Mouse (Mus musculus): ENCODE measurements around the gene Lysmd1. TPM values are rescaled to one million over a fixed set of nuclear protein-coding genes. Genes with fewer than 3 reads are reported as not detected.

The Lysmd1 gene
- polyA plus RNA-seq, 1 experiment from 2014 or later, result 52.1 TPM

DNA sequence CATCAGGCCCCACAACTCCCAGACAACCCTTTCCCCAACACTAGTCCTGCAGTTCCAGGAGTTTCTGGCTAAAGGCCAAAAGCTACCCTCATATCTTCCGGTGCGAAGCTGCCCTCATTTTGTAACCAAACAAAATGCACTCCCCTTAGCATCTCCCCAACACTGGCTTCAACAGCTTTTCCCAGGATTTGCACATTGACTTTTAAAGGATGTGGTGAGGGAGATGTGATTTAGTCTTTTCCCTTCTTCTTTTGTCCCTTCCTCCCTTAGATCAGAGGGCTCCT, 28.4 kb downstream of the Lysmd1 start:
- peaks cover 17% of the 10 kb centered on the region for H3K36me3 ChIP-seq (replicated peaks)
- ATAC-seq (replicated peaks), result no peak
- peak overlapping the region; percentile 71 for H3K4me3 ChIP-seq
- peak overlapping the region; percentile 81 for H3K27ac ChIP-seq
- peak overlapping the region; percentile 81 for H3K4me2 ChIP-seq
- no peaks in the 10 kb centered on the region for H3K27me3 ChIP-seq (replicated peaks)
- 12% methylated on average over 2 of the region's 2 CpGs for WGBS
- H3K9ac ChIP-seq, result peak overlapping the region; percentile 64
- H3K4me1 ChIP-seq, result peaks cover 38% of the 10 kb centered on the region
- H3K9me3 ChIP-seq, result no peaks in the 10 kb centered on the region

DNA sequence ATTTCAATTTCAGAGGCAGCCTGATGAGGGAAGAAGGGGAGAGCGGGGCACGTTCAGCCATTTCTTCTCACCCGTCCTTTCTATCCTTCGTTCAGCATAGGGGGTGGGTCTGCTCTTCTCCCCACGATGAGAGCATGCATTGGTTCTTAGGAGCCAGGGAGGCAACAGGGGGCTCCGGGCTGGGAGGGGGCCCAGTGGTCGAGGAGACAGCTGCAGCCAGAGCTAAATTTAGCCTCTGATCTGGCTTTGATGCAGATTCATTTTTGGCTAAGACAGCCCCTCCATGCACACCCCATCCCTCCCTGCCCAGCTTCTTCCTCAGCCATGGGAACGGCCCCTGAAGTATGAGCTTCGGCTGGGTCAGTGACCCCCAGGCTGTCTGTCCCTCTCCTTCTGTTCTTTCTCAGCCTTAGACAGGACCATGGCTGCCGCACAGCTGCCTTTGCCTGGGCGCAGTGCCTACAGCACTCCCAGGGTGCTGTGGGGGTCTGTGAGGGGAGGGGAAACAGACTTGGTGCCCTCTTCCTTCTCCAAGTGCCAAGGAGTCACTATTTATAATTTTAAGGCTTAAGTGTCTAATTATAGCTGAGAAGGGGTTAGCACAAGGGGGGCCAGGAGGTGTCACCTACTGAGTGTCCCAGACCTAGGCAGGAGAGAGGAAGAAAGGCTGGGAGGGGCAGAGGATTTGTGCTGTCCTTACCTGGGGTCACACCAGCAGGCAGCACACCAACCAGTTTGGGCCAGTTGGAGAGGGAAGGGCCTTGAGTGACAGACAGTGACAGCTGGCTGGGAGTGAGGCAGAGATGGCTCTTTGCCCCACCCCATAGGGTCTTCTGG, 29.7 kb downstream of the Lysmd1 start:
- Histone ChIP-seq H3K27ac (peak overlapping the region; percentile 32), H3K9ac (peak overlapping the region; percentile 64), H3K4me1 (peaks cover 38% of the 10 kb centered on the region), H3K27me3 (replicated peaks) (peaks cover 3% of the 10 kb centered on the region; the same call in 1 of the 2 replicates), H3K36me3 (replicated peaks) (peaks cover 28% of the 10 kb centered on the region), H3K4me2 (peak overlapping the region; percentile 81), H3K9me3 (no peaks in the 10 kb centered on the region), H3K4me3 (peak overlapping the region; percentile 71)
- 52% methylated on average over 11 of the region's 11 CpGs for WGBS
- no peak for ATAC-seq (replicated peaks)

DNA sequence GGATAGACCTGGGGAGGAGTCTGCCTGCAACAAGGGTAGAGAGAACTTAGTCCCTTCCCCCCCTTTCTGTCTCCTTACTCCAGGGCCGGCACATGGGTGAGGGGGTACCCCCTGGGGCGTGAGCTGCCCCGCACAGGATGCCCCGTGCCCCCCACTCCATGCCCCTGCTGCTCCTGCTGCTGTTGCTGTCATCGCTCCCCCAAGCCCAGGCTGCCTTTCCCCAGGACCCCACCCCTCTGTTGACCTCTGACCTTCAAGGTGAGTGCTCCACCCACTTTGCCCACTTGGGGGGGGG, 30.3 kb downstream of the Lysmd1 start:
- ATAC-seq (replicated peaks), result no peak
- no peak overlapping the region for H3K9ac ChIP-seq

DNA sequence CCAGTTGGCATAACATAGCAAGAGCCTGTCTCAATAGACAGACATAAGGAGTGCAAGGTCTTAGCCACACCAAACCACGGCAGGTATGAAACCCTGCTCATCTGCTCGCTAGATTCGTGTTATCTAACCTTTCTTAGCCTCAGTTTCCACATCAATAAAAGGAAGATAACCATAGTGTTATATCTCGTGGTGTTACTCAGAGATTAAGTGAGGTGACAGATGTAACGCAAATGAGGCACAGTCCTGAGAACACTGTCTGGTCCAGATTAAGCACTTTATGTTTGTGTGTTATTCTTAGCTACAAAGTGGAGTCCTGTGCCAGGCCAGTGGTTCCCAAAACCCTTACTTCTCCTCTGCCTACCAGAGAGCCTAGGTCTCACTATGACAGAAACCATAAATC, 31.0 kb downstream of the Lysmd1 start:
- WGBS, result 86% methylated on average over 5 of the region's 5 CpGs
- no peak overlapping the region for H3K9ac ChIP-seq
- H3K27me3 ChIP-seq (replicated peaks), result peaks cover 14% of the 10 kb centered on the region
- peaks cover 40% of the 10 kb centered on the region for H3K36me3 ChIP-seq (replicated peaks)
- H3K4me1 ChIP-seq, result peaks cover 31% of the 10 kb centered on the region
- no peak overlapping the region for H3K4me3 ChIP-seq
- no peak overlapping the region for H3K4me2 ChIP-seq
- H3K9me3 ChIP-seq, result no peaks in the 10 kb centered on the region
- no peak for ATAC-seq (replicated peaks)
- no peak overlapping the region for H3K27ac ChIP-seq

More for the DNA sequence above, 30.3 kb downstream of the Lysmd1 start:
- Histone ChIP-seq H3K4me2 (peak overlapping the region; percentile 81; the same call in 1 of the 2 replicates), H3K27ac (no peak overlapping the region), H3K27me3 (replicated peaks) (peaks cover 8% of the 10 kb centered on the region), H3K36me3 (replicated peaks) (peaks cover 33% of the 10 kb centered on the region), H3K4me1 (peaks cover 38% of the 10 kb centered on the region), H3K4me3 (no peak overlapping the region), H3K9me3 (no peaks in the 10 kb centered on the region)
- 88% methylated on average over 3 of the region's 5 CpGs for WGBS

DNA sequence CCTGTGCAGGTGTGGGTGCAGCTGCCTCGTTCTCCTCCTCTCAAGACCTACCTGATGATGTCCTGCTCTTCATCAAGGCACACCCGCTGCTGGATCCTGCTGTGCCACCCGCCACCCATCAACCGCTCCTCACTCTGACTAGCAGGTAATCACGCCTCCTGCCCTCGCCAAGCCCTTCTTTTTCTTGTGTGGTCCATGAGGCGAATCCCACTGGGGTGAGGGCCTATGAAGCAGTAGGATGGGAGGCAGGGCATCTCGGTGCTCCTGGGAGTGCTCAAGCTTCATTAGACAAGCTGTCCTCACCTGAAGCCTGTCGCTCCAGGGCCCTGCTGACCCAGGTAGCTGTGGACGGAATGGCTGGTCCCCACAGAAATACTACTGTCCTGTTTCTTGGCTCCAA, 36.1 kb downstream of the Lysmd1 start:
- Histone ChIP-seq H3K4me1 (peaks cover 10% of the 10 kb centered on the region), H3K4me3 (no peak overlapping the region), H3K9me3 (no peaks in the 10 kb centered on the region), H3K36me3 (replicated peaks) (peaks cover 66% of the 10 kb centered on the region), H3K4me2 (no peak overlapping the region), H3K9ac (no peak overlapping the region), H3K27ac (no peak overlapping the region), H3K27me3 (replicated peaks) (peaks cover 34% of the 10 kb centered on the region)
- no peak for ATAC-seq (replicated peaks)
- 94% methylated on average over 10 of the region's 10 CpGs for WGBS

DNA sequence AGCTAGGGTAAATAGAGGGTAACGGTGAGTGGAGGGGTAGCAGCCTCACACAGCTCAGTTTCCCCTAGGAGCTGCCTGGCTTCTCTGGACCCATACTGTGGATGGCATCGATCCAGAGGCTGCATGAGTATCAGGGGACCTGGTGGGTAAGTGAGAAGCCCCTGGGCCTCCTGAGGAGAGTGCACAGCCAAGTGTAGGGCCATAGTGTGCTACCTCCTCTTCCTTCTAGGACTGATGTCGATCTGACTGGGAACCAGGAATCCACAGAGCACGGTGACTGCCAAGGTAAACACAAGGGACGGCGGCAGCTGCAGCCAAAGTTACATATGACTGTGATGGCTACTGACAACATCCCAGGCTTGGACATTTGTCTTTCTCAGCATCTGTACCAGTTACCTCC, 37.2 kb downstream of the Lysmd1 start:
- ATAC-seq (replicated peaks), result no peak
- Histone ChIP-seq H3K4me3 (no peak overlapping the region), H3K4me1 (peaks cover 10% of the 10 kb centered on the region), H3K36me3 (replicated peaks) (peaks cover 57% of the 10 kb centered on the region), H3K9ac (no peak overlapping the region), H3K27me3 (replicated peaks) (peaks cover 34% of the 10 kb centered on the region), H3K9me3 (no peaks in the 10 kb centered on the region), H3K4me2 (no peak overlapping the region), H3K27ac (no peak overlapping the region)
- 87% methylated on average over 6 of the region's 6 CpGs for WGBS

DNA sequence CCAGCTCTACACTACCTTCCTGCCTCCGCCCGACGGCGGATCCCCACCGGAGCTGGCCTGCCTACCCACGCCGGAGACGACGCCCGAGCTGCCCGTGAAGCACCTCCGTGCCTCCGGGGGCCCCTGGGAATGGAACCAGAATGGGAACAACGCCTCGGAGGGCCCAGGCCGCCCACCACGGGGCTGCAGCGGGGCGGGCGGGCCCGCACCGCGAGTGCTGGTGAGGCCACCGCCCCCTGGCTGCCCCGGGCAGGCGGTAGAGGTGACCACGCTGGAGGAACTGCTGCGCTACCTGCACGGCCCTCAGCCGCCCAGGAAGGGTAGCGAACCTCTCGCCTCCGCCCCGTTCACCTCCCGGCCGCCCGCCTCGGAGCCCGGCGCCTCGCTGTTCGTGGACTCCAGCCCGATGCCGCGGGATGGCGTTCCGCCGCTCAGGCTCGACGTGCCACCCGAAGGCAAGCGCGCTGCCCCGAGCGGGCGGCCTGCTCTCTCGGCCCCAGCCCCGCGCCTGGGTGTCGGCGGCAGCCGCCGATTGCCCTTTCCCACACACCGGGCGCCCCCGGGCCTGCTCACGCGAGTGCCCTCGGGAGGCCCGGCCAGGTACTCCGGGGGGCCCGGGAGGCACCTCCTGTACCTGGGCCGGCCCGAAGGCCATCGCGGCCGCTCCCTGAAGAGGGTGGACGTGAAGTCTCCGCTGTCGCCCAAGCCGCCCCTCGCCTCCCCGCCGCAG, 38.8 kb downstream of the Lysmd1 start:
- peaks cover 10% of the 10 kb centered on the region for H3K4me1 ChIP-seq
- peaks cover 34% of the 10 kb centered on the region for H3K27me3 ChIP-seq (replicated peaks)
- H3K9me3 ChIP-seq, result no peaks in the 10 kb centered on the region
- H3K9ac ChIP-seq, result no peak overlapping the region
- no peak for ATAC-seq (replicated peaks)
- peaks cover 47% of the 10 kb centered on the region for H3K36me3 ChIP-seq (replicated peaks)
- 20% methylated on average over 68 of the region's 84 CpGs for WGBS
- no peak overlapping the region for H3K4me2 ChIP-seq
- no peak overlapping the region for H3K27ac ChIP-seq
- H3K4me3 ChIP-seq, result no peak overlapping the region

DNA sequence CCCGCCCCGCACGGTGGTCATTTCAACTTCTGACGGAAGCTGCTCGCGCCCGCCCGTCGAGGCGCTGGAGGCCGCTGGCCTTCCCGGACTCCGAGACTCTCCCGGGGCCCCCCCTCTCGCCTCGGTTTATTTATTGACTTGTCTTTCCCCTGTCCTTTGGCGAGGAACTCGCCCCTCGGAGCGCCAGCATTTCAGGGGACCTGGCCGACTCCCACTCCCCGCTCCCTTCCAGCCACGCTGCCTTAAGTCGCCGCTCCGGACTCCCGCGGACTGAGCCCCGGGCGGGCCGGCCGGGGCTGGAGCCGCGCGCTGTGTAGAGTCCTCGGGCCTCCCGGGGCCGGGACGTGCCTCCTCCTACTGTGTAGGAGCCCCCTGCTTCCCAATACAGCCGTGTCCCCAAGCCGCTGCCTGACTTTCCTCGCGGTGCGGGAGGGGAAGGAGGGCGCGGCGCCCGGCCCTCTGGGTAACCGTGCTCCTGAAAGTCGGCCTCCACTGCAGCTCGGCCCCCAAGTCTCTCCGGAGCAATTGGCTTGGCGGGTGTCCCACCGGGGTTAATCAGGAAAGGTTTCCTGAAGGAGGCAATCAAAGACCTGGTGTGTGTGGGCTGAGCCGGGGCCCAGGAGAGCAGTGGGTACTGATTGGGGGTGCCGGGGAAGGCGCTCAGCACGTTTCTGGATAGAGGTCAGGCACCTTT, 39.5 kb downstream of the Lysmd1 start:
- no peak overlapping the region for H3K9ac ChIP-seq
- WGBS, result 8% methylated on average over 58 of the region's 58 CpGs

DNA sequence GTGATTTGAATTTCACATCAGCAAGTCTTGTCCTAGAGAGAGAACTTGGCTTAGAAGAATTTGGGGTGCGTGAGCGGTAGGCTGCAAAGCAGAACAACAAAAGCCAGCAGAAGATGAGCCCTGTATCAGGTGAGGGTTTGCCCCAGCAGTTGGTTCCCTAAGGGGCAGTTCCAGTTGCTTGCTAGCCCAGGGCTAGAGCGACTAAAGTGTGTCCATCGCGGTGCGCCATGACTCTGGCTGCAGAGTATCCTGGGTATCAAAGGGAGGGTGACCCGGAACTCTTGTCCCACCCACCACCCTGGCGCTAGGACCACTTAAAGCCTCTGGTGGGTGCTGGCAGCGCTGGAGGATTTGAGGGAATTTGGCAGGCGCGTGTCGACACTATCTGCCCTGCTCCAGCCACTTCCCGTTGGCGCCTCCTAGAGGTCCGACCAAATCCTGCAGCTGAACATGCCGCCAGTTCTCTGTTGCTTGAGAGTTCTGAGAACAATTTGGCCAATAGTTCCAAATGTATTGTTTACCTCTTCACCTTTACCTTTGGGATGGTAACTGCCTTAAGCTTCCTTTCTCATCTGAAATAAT, 40.2 kb downstream of the Lysmd1 start:
- Histone ChIP-seq H3K4me1 (peaks cover 10% of the 10 kb centered on the region), H3K9me3 (no peaks in the 10 kb centered on the region), H3K27me3 (replicated peaks) (peaks cover 27% of the 10 kb centered on the region), H3K9ac (no peak overlapping the region), H3K27ac (no peak overlapping the region), H3K36me3 (replicated peaks) (peaks cover 35% of the 10 kb centered on the region), H3K4me3 (no peak overlapping the region), H3K4me2 (peak overlapping the region; percentile 21; the same call in 1 of the 2 replicates)
- WGBS, result 9% methylated on average over 16 of the region's 16 CpGs
- ATAC-seq (replicated peaks), result peak; percentile 37

More for the DNA sequence above, 39.5 kb downstream of the Lysmd1 start:
- Histone ChIP-seq H3K4me3 (peak overlapping the region; percentile 6; the same call in 1 of the 2 replicates), H3K9me3 (no peaks in the 10 kb centered on the region), H3K27me3 (replicated peaks) (peaks cover 34% of the 10 kb centered on the region), H3K4me1 (peaks cover 10% of the 10 kb centered on the region), H3K4me2 (peak overlapping the region; percentile 24), H3K36me3 (replicated peaks) (peaks cover 42% of the 10 kb centered on the region), H3K27ac (0 out of 2 replicates have a peak overlapping the region, but pooled peaks have one; percentile 1)
- ATAC-seq (replicated peaks), result peak; percentile 46

DNA sequence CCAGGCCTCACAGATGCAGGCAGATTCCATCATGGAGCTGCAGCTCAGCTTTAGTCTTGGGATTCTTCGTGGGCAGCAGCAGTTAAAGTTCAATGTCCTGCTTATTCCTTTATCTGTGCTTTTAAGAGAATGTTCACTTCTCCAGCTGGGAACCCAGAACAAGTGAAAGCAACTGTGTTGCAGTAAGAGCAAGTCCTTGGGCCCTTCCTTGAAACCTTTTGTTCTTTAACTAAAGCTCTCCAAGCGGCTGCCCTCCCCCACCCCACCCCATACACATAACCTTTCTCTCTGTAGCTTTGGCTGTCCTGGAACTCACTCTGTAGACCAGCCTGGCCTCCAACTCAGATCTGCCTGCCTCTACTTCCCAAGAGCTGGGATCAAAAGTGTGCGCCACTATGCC, 42.6 kb downstream of the Lysmd1 start:
- H3K9me3 ChIP-seq, result no peaks in the 10 kb centered on the region
- peaks cover 11% of the 10 kb centered on the region; the same call in 1 of the 2 replicates for H3K36me3 ChIP-seq (replicated peaks)
- H3K27ac ChIP-seq, result no peak overlapping the region
- 0 out of 2 replicates have a peak, but pooled peaks cover 4% of the 10 kb centered on the region for H3K27me3 ChIP-seq (replicated peaks)
- H3K9ac ChIP-seq, result no peak overlapping the region
- no peak overlapping the region for H3K4me2 ChIP-seq
- no peak for ATAC-seq (replicated peaks)
- 63% methylated on average over 3 of the region's 3 CpGs for WGBS
- peaks cover 10% of the 10 kb centered on the region for H3K4me1 ChIP-seq
- no peak overlapping the region for H3K4me3 ChIP-seq

DNA sequence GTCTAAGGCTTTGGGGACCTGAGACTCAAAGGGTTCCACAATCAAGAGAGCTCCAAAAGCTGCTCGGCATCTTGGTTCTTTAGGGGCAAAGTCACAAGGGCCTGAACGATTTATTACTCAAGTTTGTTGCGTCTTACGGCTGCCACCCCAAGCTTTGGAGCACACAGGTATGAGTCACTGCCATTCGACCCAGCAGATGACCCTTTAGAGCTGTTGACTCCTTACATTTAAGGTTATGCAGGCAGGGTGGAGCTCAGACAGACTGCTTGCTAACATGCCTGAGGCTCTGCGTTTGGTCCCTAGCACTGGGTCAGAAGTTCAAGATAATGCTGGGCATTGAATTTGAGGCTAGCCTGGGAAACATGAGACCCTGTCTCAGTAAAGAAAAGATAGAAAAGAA, 43.7 kb downstream of the Lysmd1 start:
- ATAC-seq (replicated peaks), result no peak
- Histone ChIP-seq H3K4me3 (no peak overlapping the region), H3K9me3 (no peaks in the 10 kb centered on the region), H3K27me3 (replicated peaks) (no peaks in the 10 kb centered on the region), H3K4me2 (no peak overlapping the region), H3K36me3 (replicated peaks) (peaks cover 4% of the 10 kb centered on the region; the same call in 1 of the 2 replicates), H3K4me1 (peaks cover 10% of the 10 kb centered on the region), H3K27ac (no peak overlapping the region), H3K9ac (no peak overlapping the region)
- WGBS, result 80% methylated on average over 6 of the region's 6 CpGs

DNA sequence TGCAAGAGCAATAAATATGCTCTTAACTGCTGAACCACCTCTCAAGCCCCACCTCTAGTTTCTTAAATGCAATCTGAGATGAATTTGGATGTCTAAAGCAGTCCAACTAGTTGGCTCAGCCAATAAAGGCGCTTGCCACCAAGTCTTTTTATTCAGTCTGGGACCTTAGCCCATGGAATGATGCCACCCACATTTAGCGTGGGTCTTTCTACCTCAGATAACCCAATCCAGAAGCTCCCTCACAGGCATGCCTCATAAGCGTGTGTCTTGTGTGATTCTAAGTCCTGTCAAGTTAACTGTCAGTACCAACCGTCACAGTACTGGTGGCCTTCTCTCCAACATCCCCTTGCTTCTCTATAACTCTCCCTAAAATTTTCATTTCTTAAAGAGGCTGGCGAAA, 45.1 kb downstream of the Lysmd1 start:
- no peak overlapping the region for H3K9ac ChIP-seq
- WGBS, result 92% methylated on average over 5 of the region's 5 CpGs
- no peaks in the 10 kb centered on the region for H3K27me3 ChIP-seq (replicated peaks)
- H3K27ac ChIP-seq, result no peak overlapping the region
- no peak overlapping the region for H3K4me3 ChIP-seq
- H3K36me3 ChIP-seq (replicated peaks), result no peaks in the 10 kb centered on the region
- no peak overlapping the region for H3K4me2 ChIP-seq
- ATAC-seq (replicated peaks), result no peak
- no peaks in the 10 kb centered on the region for H3K9me3 ChIP-seq
- 0 out of 2 replicates have a peak, but pooled peaks cover 2% of the 10 kb centered on the region for H3K4me1 ChIP-seq
